Mouse (Mus musculus) olfactory bulb, adult 2 months (tissue): Measurements from ENCODE around the gene Cemip2.

Experiments used
- CTCF ChIP-seq: fragments of 200-500 bp; IDR thresholded peaks from 2 replicates; pipeline ENCODE4 v1.5.1; 2012; ENCODE audit warnings: low read depth, mild to moderate bottlenecking, low read length, moderate library complexity; ENCODE audit not compliant: insufficient read depth
- POLR2A ChIP-seq: fragments of 200-500 bp; IDR thresholded peaks from 2 replicates; pipeline ENCODE4 v1.6.1; 2012; ENCODE audit warnings: mild to moderate bottlenecking, low read depth, low read length, moderate library complexity; ENCODE audit not compliant: insufficient read depth

DNA sequence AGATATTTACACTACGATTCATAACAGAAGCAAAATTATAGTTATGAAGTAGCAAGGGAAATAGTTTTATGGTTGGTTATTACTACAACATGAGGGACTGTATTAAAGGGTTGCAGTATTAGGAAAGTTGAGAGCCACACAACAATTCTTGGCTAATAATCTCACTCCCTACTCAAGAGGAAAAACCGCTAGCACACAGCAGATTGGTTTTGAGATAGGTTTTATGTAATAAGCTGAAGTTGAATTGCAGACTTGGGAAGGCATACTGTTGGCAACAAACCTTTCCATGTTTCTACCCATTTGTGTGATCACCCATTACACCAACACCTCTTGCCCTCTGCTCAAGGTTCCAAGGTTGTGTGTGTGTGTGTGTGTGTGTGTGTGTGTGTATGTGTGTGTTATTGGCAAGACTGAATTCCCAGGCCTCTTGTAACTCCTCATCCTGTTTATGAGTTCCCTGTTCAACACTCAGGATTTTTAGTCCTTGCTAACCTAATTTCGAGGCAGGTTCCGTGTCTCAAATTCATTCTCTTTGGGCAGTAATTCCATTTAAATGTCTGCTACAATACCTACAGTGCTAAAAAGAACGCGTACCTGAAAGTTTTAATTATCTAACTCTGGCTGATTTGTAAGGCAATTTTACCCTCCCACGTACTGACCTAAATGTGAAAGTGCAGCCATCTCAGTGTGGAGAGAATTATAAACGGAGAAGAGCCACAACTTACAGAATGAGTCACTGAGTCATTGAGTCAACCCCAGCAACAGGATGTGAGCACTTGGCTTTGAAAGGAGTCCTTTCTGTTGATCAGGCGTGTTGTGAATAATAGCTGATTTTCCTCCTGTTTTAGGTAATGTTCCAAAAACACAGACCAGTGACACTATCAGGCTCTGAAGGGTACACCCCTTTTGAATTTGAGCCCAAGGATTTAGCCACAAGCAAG is 85.1 kb downstream of the Cemip2 start:
- TF ChIP-seq CTCF (no peak), POLR2A (no peak)
